Mouse (Mus musculus) lung, postnatal 36 days (tissue): ENCODE measurements around the gene Cers2.

ENCODE experiments used
- DNase-seq: peaks from one replicate; pipeline ENCODE4 v3.0.0; 2022; ENCODE audit warnings: mixed read lengths

The Cers2 gene

GRCm38 (mm10) chr3:95290156-95290555 is 24.4 kb upstream of the Cers2 start:
- DNase-seq = no peak

GRCm38 (mm10) chr3:95291041-95291440 is 23.6 kb upstream of the Cers2 start:
- DNase-seq = no peak

- DNase-seq = no peak
These were observed 21.7 kb upstream of the Cers2 start for GRCm38 (mm10) chr3:95292899-95293298.

GRCm38 (mm10) chr3:95293537-95293936 is 21.1 kb upstream of the Cers2 start:
- peak; percentile 68 for DNase-seq

GRCm38 (mm10) chr3:95294316-95294715 is 20.3 kb upstream of the Cers2 start:
- DNase-seq = no peak

- no peak for DNase-seq
These were observed 19.9 kb upstream of the Cers2 start for GRCm38 (mm10) chr3:95294718-95295117.

- peak; percentile 59 for DNase-seq
These were observed 19.1 kb upstream of the Cers2 start for GRCm38 (mm10) chr3:95295321-95296102.

- peak; percentile 75 for DNase-seq
These were observed 18.5 kb upstream of the Cers2 start for GRCm38 (mm10) chr3:95296103-95296469.

GRCm38 (mm10) chr3:95298018-95298417 is 16.6 kb upstream of the Cers2 start:
- no peak for DNase-seq

GRCm38 (mm10) chr3:95301204-95301796 is 13.3 kb upstream of the Cers2 start:
- no peak for DNase-seq

- no peak for DNase-seq
These were observed 8.3 kb upstream of the Cers2 start for GRCm38 (mm10) chr3:95306244-95306643.

GRCm38 (mm10) chr3:95307100-95307499 is 7.5 kb upstream of the Cers2 start, which contains the start of gene Anxa9:
Anxa9 (minus strand) TSS chr3:95307176.
- no peak for DNase-seq

GRCm38 (mm10) chr3:95310496-95310895 is 4.1 kb upstream of the Cers2 start:
- DNase-seq = no peak

- peak; percentile 92 for DNase-seq
These were observed 3.4 kb upstream of the Cers2 start for GRCm38 (mm10) chr3:95310968-95311882.

GRCm38 (mm10) chr3:95312623-95313022 is 2.0 kb upstream of the Cers2 start:
- peak; percentile 75 for DNase-seq

GRCm38 (mm10) chr3:95313476-95313875 is 1.1 kb upstream of the Cers2 start:
- DNase-seq = no peak

- DNase-seq = no peak
These were observed 516 bp upstream of the Cers2 start for GRCm38 (mm10) chr3:95314075-95314474.

- DNase-seq = peak; percentile 94
These were observed 678 bp downstream of the Cers2 start for GRCm38 (mm10) chr3:95315094-95315843.

- no peak for DNase-seq
These were observed 1.4 kb downstream of the Cers2 start for GRCm38 (mm10) chr3:95315844-95316550.

GRCm38 (mm10) chr3:95317414-95318080 is 3.0 kb downstream of the Cers2 start:
- DNase-seq = peak; percentile 91

GRCm38 (mm10) chr3:95318548-95318947 is 4.0 kb downstream of the Cers2 start:
- DNase-seq = peak; percentile 94
